Mouse (Mus musculus) activated CD4-positive, CD25-positive, alpha-beta regulatory T cell (primary cell): ENCODE data around the gene Tesk1. TPM values are rescaled to one million over a fixed set of nuclear protein-coding genes. Genes with fewer than 3 reads are reported as not detected.

Source experiments
- polyA plus RNA-seq, 2 experiments: library from polyadenylated mRNA; unstranded; fragments of 100-300 nt; shearing (Covaris generic); gene quantifications; one replicate each; pipeline ENCODE4 v1.2.1; 2017

Tesk1 gene
- 10 to 100 TPM; 35.2 to 58.2 TPM for polyA plus RNA-seq

GRCm38 (mm10) chr4:43441639-43442038 is at the start of gene Tesk1:
Gene Tesk1 (plus strand): TSS chr4:43441939.

GRCm38 (mm10) chr4:43428946-43429345 is 12.8 kb upstream of the Tesk1 start, which contains the start of gene Fam166b:
Gene Fam166b (minus strand): TSS chr4:43429134.

GRCm38 (mm10) chr4:43454041-43454836 is 12.5 kb downstream of the Tesk1 start, which contains the start of gene Cd72:
Gene Cd72 (minus strand): TSS chr4:43454628.

GRCm38 (mm10) chr4:43483535-43484091 is 41.9 kb downstream of the Tesk1 start, which contains the start of gene Sit1:
Gene Sit1 (minus strand): TSS chr4:43483734.

GRCm38 (mm10) chr4:43492821-43493185 is 51.1 kb downstream of the Tesk1 start, which contains the start of gene Ccdc107:
Gene Ccdc107 (plus strand): TSS chr4:43492900.

Other genes starting within 250 kb of the Tesk1 start
- gene Atp8b5, start 174.8 kb upstream of the Tesk1 start, polyA plus RNA-seq, result not detected
- gene Rusc2, start 60.0 kb upstream of the Tesk1 start, polyA plus RNA-seq, result under 1 TPM in 1 of 2 experiments, not detected in 1; 0.96 TPM
- under 1 TPM in 1 of 2 experiments, not detected in 1; 0.12 TPM for gene Fam166b, start 12.8 kb upstream of the Tesk1 start, polyA plus RNA-seq
- gene Cd72, start 12.7 kb downstream of the Tesk1 start, polyA plus RNA-seq, result 10 to 100 TPM; 14.2 to 27.3 TPM
- gene Sit1, start 41.8 kb downstream of the Tesk1 start, polyA plus RNA-seq, result 100 to 1,000 TPM; 151 to 176 TPM
- 10 to 100 TPM; 60.9 to 85.4 TPM for gene Ccdc107, start 51.0 kb downstream of the Tesk1 start, polyA plus RNA-seq
- gene Arhgef39, start 57.8 kb downstream of the Tesk1 start, polyA plus RNA-seq, result 1 to 10 TPM; 5.6 to 6.3 TPM
- under 1 TPM; 0.17 to 0.47 TPM for gene Car9, start 65.0 kb downstream of the Tesk1 start, polyA plus RNA-seq
- under 1 TPM in 1 of 2 experiments, not detected in 1; 0.54 TPM for gene Tpm2, start 81.8 kb downstream of the Tesk1 start, polyA plus RNA-seq
- 100 to 1,000 TPM in 1 of 2 experiments, 10 to 100 TPM in 1; 88.7 to 118 TPM for gene Creb3, start 120.4 kb downstream of the Tesk1 start, polyA plus RNA-seq
- gene Tln1, start 120.8 kb downstream of the Tesk1 start, polyA plus RNA-seq, result 100 to 1,000 TPM; 144 to 270 TPM
- 10 to 100 TPM; 13.3 to 17.8 TPM for gene Rgp1, start 136.8 kb downstream of the Tesk1 start, polyA plus RNA-seq
- gene Gba2, start 136.9 kb downstream of the Tesk1 start, polyA plus RNA-seq, result 10 to 100 TPM; 33.3 to 39.1 TPM
- gene Msmp, start 142.6 kb downstream of the Tesk1 start, polyA plus RNA-seq, result 1 to 10 TPM; 1.2 to 3.1 TPM
- gene Npr2, start 190.0 kb downstream of the Tesk1 start, polyA plus RNA-seq, result under 1 TPM in 1 of 2 experiments, not detected in 1; 0.18 TPM
- gene Spag8, start 211.7 kb downstream of the Tesk1 start, polyA plus RNA-seq, result under 1 TPM in 1 of 2 experiments, not detected in 1; 0.37 TPM
- 10 to 100 TPM; 57.3 to 78.0 TPM for gene Hint2, start 214.5 kb downstream of the Tesk1 start, polyA plus RNA-seq
- 1 to 10 TPM in 1 of 2 experiments, under 1 TPM in 1; 0.26 to 1.6 TPM for gene Tmem8b, start 227.0 kb downstream of the Tesk1 start, polyA plus RNA-seq
- 1 to 10 TPM; 1.2 to 1.3 TPM for gene Fam221b, start 227.2 kb downstream of the Tesk1 start, polyA plus RNA-seq